ENCODE assay signal across 8 mouse cellular contexts in genomic region chr16:36828054-36828786, GRCm38 (mm10). TPM values are rescaled to one million over a fixed set of nuclear protein-coding genes. Genes with fewer than 3 reads are reported as not detected.
DNase-seq lines count a peak whose midpoint lies in the region; ATAC-seq and TF ChIP-seq lines count a peak whose summit lies in the region.

Iqcb1 (plus strand) TSS chr16:36828385.

- ATAC-seq in hindbrain, embryonic 11.5 days (ENCODE audit: low FRiP score): peak; percentile 99
- ATAC-seq in lung, postnatal 0 days: peak; percentile 99

- H3K36me3 ChIP-seq in hindbrain, embryonic 11.5 days (ENCODE audit: control insufficient read depth, insufficient read depth, low read length): no peaks in the 10 kb centered on the region
- H3K36me3 ChIP-seq in lung, postnatal 0 days (ENCODE audit: insufficient read depth, low read length): no peaks in the 10 kb centered on the region

- no peak for TF ChIP-seq EP300 in lung, postnatal 0 days (IDR thresholded peaks at IDR 0.05)

- under 1% methylated on average over 61 of the region's 64 CpGs for WGBS in hindbrain, embryonic 11.5 days
- WGBS in lung, postnatal 0 days: 2% methylated on average over 63 of the region's 64 CpGs

- H3K27me3 ChIP-seq in hindbrain, embryonic 11.5 days (ENCODE audit: control insufficient read depth, insufficient read depth, low read length): no peaks in the 10 kb centered on the region
- H3K27me3 ChIP-seq in lung, postnatal 0 days (replicated peaks; ENCODE audit: insufficient read depth, low read length): no peaks in the 10 kb centered on the region

- no peaks in the 10 kb centered on the region for H3K9me3 ChIP-seq in hindbrain, embryonic 11.5 days (ENCODE audit: control insufficient read depth, low read length)
- H3K9me3 ChIP-seq in lung, postnatal 0 days (ENCODE audit: low read length): no peaks in the 10 kb centered on the region

- H3K9ac ChIP-seq in hindbrain, embryonic 11.5 days (ENCODE audit: low read depth, low read length): peak within 1 kb of the TSS; percentile 75
- peak within 1 kb of the TSS; percentile 77 for H3K9ac ChIP-seq in lung, postnatal 0 days (replicated peaks; ENCODE audit: low read depth)

- peak within 1 kb of the TSS; percentile 51; the same call in 1 of the 2 replicates for H3K27ac ChIP-seq in hindbrain, embryonic 11.5 days (ENCODE audit: low read depth, low read length)
- H3K27ac ChIP-seq in lung, postnatal 0 days (ENCODE audit: low read length): peak within 1 kb of the TSS; percentile 43; the same call in 1 of the 2 replicates

- peak within 1 kb of the TSS; percentile 82 for H3K4me2 ChIP-seq in hindbrain, embryonic 11.5 days (replicated peaks; ENCODE audit: low read depth, low read length)
- H3K4me2 ChIP-seq in lung, postnatal 0 days (replicated peaks; ENCODE audit: low read depth, low read length): peak within 1 kb of the TSS; percentile 92

- no peaks in the 10 kb centered on the region for H3K4me1 ChIP-seq in hindbrain, embryonic 11.5 days (replicated peaks; ENCODE audit: control insufficient read depth, insufficient read depth, low read length)
- no peaks in the 10 kb centered on the region for H3K4me1 ChIP-seq in lung, postnatal 0 days (ENCODE audit: insufficient read depth, low read depth, low read length)

- peak within 1 kb of the TSS; percentile 80 for H3K4me3 ChIP-seq in hindbrain, embryonic 11.5 days (ENCODE audit: low read depth, low read length)
- H3K4me3 ChIP-seq in lung, postnatal 0 days (ENCODE audit: low read depth, low read length): peak within 1 kb of the TSS; percentile 95

- DNase-seq in NIH3T3 (ENCODE audit: low read depth): peak; percentile 81
- peak; percentile 84 for DNase-seq in cerebellum, adult 9-11 months
- DNase-seq in frontal cortex, adult 2 months (ENCODE audit: extremely low spot score in 1 of 2, low spot score in 1 of 2): peak; percentile 39 to 82
- peak; percentile 87 for DNase-seq in hindbrain, embryonic 11.5 days (ENCODE audit: low spot score)
- DNase-seq in layer of hippocampus, postnatal 10 days (ENCODE audit: low spot score in 2 of 2): peak; percentile 74 to 82
- peak; percentile 86 for DNase-seq in lung, postnatal 0 days (ENCODE audit: low spot score)
- DNase-seq in ovary, postnatal 14 days (ENCODE audit: low spot score): peak; percentile 46
- DNase-seq in thymus, postnatal 10 days (ENCODE audit: low spot score in 2 of 2): peak; percentile 81 to 88

- TF ChIP-seq CTCF in lung, postnatal 0 days (IDR thresholded peaks at IDR 0.05): no peak

RNA-seq across cellular contexts. Expression of gene Iqcb1, which starts in this region (rescaled TPM):
- 28.9 and 39.5 TPM in 2 replicates for polyA plus RNA-seq in frontal cortex, adult 2 months (2012; rRNA removed)
- polyA plus RNA-seq in hindbrain, embryonic 11.5 days (2014; fragmentation: Nextera tagmentation; extraction: Ambion mirVana): 73.3 and 74.3 TPM in 2 replicates
- 10 to 100 TPM; 36.4 to 43.1 TPM for total RNA-seq in layer of hippocampus, postnatal 10 days (2021)
- polyA plus RNA-seq in lung, postnatal 0 days (2015; fragmentation: Nextera tagmentation; extraction: Ambion mirVana): 11.8 and 13.1 TPM in 2 replicates

Comparison
In these comparisons a context has a peak if more than half of its experiments do, and no peak if none do; other contexts are left out.
1. Peak in every context shown above with its lines: DNase-seq, ATAC-seq, H3K4me3 ChIP-seq and H3K27ac ChIP-seq.